Mouse (Mus musculus) adipocyte (in vitro differentiated cells): ENCODE measurements around the gene Snrpg.
A peak's percentile ranks its signal among the peaks of the same experiment; 100 is the strongest.
"Not testable (repeated sequence)": the region's sequence is repeated elsewhere in the genome, so short reads cannot be mapped to it uniquely, and the experiment has no call there.

Experiments
- DNase-seq: peaks from one replicate; pipeline ENCODE4 v3.0.0-alpha.2; 2016; ENCODE audit warnings: low spot score

The Snrpg gene

DNA sequence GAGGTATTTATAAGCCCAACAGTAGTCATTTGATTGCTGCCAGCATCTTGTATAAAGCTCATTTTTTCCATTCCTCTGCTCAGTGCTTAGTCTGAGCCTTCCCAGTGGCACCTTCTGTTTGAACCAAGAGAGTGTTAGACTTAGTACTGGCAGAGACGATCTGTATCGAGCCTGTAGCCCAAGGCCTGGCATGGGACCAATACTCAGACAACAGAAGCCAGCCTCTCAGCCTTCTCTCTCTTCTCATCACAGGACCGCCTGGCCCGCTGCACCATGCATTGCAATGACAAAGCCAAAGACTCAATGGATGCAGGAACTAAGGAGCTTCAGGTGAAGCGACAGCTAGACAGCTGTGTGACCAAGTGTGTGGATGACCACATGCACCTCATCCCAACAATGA is 2.6 kb upstream of the Snrpg start:
- no peak for DNase-seq

DNA sequence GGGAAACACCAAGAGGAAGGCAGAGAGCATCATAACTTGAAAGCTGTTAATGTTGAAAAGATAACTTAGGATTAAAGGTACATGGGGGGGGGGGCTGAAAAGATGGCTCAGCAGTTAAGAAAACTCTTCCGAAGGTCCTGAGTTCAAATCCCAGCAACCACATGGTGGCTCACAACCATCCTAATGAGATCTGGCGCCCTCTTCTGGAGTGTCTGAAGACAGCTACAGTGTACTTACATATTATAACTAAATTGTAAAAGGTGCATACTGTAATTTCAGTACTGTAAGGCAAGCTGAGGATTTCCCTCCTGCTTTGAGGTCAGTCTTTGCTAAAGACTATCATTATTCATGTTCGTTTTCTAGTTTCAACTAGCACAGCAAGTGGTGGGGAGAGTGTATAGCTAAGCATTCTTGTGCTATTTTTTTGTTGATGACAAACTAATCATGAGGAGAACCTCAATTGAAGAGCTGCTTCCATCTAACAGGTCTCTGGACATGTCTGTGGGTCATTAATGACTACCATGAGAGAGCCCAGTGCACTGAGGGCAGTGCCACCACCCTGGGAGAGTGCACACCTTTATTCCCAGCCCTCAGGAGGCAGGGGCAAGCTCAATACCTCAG is 901 bp upstream of the Snrpg start:
- DNase-seq, result peak; percentile 59

DNA sequence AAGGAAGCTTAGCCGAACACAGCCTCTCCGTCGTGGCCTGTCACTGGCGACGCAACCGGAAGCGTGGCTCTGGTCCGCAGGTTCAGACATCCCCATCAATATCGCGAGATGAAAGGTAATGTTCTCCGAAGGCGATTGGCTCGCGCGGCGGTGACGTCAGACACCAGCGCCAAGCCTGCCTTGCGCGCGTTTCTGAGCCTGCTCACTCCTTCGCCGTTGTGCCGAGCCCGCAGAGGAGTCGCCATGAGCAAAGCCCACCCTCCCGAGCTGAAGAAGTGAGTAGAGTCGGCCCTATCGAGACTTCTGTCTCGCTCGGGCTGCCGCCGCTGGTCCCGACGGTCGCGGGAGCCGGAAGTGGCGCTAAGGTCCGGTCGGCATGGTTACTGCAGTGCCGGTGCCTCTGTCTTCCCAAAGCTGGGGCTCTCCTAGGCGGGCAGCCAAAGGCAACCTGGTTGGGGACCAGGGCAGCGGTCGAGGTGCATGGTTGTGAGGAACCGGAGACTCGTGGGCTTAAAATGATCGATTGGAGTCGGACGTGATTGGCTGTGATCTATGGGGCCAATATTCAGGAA is 322 bp downstream of the Snrpg start:
- peak; percentile 97 for DNase-seq

DNA sequence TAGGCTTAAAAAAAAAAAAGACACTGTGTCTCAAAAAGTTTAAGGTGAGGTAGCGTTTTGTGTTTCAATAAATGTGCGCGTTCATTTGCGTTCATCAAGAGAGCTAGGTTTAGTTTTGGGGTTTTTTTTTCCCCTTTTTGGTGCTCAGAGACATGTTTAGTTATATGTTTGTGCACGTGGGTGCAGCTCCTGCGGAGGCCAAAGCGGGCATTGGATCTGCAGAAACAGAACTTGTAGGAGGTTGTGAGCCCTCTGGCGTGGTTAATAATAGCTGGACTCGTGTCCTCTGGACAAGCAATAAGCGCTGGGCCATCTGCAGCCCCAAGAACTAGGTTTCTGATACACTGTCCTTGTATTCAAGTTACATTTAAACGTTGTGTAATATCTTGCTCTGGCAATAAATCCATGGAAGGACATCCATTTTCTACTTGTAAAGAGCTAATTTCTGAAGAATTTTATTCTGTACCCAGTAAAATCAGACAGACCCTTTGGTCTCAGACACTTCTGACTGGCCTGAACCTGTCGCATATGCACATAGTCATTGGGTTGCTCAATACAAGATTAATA is 929 bp downstream of the Snrpg start:
- DNase-seq, result no peak

DNA sequence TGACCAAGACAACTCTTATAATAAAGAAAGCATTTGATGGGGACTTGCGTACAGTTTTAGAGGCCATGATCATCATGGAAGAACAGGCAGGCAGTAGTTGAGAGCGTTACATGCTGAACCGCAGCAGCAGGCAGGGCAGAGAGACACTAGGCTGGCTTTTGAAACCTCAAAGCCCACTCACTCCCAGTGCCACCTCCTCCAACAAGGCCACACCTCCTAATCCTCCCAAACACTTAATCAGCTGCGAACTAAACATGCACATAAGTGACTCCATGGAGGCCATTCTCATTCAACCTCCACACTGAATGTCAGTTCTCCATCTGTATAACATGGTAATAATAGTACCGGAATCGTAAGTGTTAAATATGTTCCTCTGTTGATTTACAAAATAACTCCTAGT is 2.5 kb downstream of the Snrpg start:
- DNase-seq, result no peak

DNA sequence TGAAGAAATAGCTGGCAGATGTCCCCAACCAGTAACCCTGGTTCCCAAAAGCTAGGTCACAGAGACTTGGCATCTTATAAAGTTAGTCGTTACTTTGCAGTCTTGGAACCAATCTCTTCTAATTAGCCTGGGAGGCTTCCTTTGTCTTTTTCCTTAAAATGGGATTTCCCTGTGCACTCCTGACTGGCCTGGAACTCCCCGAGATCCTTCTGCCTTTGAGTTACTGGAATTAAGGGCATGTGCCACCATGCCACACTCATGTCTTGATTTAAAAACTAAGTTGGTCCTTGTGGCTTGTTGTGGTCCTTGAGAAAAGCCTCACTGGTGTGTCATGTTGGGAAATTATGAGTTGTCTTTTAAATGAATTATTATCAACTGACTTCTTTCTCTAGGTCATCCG is 7.2 kb downstream of the Snrpg start:
- DNase-seq, result peak; percentile 49

DNA sequence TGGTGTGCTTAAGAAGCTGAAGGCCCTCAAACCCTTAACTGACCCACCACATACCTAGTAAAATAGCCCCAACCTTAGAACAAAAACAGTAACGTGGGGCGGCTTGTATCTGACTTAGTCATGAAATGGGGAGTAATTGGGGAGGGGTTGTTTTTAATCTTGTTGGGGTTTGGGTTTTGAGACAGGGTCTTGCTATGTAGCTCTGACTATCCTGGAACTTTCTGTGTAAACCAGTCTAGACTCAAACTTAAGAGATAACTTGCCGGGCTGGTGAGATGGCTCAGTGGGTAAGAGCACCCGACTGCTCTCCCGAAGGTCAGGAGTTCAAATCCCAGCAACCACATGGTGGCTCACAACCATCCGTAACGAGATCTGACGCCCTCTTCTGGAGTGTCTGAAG is 9.0 kb downstream of the Snrpg start:
- DNase-seq, result not testable (repeated sequence)

DNA sequence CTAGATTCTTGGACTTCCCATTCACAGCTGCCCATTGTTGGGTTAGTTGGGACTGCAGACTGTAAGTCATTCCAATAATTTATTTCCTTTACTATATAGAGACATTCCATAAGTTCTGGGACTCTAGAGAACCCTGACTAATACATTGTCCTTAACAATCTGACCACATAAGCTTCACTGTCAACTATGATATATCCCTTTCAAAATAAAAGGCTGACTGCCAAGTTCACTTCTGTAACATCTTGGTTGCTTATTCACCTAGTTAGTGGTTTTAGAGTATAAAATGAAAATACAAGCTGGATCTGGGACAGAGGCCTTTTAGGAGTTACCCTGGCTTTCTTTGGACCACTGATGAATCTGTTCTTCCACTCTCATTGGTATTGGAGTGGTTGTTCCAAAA is 11.4 kb downstream of the Snrpg start:
- no peak for DNase-seq

DNA sequence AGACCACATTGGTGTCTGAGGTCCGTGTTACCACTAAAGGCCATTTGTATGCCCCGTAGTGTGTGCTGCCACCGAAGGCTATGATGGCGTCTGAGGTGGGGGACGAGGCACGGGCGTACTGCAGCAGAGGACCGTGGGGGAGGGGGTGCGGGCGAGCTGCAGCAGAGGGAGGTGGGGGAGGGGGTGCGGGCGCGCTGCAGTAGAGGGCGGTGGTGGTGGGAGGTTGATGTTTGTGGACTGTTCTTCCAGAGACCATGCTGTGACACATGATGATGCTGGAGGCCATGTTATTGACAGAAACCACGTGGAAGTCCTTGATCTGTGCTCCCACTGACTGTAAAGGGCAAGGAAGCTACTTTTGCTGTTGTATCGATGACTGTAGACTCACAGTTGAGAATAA is 12.3 kb downstream of the Snrpg start:
- DNase-seq, result no peak

DNA sequence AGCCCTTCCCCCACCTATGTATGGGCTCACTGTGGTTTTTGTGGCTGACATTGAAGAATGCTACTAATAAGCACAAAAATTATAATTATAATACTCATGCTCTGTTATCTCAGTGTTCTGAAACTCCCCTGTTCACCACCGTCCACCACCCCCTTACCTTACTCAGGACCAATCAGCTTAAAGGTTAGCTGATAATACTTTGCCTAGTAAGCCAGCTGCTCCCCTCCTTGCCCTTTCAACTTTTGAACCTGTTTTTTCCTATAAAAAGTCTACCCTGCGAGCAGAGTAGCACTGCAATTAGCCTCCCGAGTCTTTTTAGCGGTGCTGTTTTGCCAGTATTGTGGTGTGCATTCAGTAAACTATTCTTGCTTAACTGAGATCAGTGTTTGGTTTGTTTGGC is 13.6 kb downstream of the Snrpg start:
- DNase-seq, result no peak

DNA sequence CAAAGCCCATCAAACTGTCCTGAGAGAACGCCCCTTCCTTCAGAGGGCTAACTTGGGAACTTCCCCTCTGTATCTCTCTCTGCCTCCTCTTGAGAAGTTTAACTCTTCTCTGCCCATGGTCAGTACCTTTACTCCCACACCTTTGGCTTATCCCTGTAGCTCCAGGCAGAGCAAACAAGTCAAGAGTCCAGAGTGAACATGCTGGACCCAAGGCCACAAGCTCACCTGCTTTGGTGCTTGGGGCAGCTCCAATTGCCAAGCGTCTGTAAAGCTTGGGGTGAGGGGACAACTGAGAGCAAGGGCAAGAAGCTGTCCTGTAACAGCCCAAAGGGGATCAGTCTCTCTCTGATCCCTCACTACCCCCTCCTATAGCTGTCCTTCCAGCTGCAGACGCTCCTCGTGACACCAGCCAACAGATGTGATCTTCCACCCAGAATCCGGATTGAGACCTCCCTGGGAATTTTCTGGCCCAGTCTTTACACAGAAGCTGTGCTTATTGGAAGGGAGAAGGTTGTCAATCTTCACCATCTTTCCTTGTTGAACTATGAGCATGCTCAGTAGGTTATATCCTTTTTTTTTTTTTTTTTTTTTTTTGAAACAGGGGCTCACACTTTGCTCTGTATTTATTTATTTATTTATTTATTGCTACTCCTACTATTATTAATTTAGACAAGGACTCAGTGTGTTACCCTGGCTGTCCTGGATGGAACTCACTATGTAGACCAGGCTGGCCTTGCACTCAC is 14.4 kb downstream of the Snrpg start:
- DNase-seq, result no peak

DNA sequence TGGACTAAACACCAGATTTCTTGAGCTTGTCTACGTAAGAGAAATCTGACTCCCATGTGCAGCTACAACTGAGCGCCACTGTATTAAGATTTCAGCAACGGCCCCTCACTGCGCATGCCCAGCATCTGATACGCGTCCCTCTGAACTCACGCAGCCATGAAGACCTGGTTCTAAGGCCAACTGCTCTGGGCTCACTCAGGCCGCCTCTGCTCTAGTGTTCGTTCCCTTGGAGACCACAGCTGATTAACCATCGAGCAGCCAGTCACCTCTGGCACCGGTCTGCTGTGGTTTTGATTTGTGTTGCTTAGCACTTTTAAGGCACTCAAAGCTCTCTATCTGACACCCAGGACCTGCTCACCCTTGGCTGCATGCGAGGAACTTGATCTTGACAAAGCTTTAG is 16.2 kb downstream of the Snrpg start:
- DNase-seq, result no peak

DNA sequence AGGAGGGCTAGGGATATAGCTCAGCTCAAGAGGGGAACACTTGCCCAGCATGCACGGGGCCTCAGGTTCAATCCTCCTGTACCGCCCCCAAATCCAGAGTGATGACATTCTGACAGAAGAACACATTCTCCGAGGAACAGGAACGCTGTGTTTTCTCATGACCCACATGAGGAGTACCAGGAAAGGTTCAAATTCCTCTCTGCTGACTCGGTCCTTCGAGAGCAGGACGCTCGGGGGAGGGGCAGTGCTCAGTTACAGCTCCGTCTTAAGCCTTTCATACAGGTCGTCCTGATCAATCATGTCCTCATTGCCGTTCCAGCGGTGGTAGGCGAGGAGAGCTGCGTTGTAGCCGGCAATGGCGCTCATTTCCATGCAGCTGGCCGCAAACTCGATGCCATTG is 17.4 kb downstream of the Snrpg start:
- no peak for DNase-seq

DNA sequence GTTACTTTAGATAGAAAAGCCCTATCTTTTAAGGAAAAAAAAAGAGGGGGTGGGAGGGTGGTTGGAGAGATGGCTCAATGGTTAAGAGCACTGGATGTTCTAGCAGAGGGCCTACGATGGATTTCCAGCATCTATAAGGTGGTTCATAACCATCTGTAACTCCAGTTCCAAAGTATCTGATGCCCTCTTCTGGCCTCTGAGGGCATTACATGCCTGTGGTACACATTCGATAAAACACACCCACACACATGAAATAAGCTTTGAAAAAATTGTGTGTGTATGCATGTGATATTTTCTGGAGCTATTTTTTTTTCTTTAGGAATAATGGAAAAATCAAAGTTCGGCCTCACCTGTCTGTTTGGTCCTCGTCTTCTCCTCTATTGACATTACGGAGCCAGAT is 20.2 kb downstream of the Snrpg start:
- no peak for DNase-seq

DNA sequence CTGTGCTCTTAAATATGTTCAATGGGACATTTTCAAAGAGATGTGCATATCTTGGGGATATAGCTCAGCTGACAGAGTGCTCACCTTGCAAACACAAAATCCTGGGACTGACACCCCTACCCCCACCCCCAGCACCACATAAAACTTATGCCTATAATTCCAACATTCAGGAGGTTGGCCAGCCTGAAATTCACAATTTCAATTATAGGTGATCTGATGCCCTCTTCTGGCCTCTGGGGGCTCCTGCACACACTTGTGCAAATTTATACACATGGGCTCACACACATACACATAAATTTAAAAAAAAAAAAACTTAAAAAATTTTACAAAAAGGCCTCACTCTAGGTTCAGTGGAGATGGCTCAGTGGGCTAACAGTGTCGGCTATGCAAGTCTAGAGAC is 22.1 kb downstream of the Snrpg start:
- DNase-seq, result no peak

DNA sequence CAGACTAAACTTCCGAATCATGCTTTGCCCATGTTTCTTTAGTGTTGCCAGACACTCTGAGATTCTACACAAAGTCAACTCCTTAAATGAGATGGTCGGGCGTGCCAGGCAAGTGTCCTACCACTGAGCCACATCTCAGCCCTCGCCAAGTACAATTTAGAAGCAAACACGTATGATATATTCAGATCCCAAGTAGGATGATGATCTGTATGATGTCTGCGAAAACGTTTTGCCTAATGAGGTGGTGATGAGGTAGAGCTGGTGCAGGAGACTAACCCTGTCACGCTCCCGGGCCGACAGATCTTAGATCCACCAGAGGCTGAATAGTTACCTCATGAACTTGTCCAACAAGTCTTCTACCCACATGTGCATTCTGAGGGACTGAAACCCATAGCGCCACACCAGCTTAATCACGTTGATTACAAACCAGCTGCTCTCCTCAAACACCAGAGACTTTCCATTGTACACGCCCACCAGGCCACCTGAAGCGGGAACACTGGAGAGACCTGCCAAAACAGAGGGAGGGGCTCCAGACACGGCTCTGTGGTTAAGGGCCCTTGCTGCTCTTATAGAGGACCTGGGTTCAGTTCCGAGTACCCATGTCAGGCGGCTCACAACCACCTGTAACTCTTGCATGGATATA is 23.1 kb downstream of the Snrpg start:
- DNase-seq, result no peak

DNA sequence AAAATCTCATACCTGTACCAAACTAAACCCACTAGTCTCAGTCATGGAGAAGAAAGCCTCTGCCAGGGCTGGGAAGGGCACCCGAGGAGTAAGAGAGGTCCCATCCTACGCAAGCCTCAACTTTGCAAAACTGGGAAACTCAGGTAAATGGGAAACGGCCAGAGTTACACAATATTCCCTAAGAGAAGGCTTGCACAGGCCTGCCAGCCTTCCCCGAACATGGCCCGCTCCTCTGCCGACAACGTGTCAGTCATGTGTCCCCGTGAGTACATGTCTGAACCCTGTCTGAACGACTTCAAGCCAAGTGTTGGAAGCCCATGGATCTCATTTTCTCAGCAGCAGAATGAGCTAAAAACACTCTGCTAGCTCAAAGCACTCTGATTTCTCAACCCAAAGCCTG is 23.9 kb downstream of the Snrpg start:
- no peak for DNase-seq

DNA sequence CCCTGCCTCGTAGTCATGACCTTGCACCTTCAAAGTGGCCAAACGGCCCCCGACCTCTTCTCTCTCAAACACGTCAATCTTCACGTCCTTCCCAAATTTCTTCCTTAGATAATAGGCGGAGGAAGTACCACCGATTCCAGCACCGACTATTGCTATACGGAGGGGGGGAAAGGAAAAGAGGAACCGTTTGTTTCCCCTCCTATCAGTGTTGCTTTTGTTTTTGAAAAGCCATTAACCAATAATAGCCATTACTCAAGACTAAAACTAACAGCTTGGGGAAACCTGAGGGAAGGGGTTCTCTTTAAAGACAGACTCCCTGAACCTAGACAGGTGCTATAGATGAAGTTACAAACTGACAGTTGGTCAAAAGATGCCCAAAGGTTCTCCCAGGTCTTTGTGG is 24.9 kb downstream of the Snrpg start:
- DNase-seq, result no peak

DNA sequence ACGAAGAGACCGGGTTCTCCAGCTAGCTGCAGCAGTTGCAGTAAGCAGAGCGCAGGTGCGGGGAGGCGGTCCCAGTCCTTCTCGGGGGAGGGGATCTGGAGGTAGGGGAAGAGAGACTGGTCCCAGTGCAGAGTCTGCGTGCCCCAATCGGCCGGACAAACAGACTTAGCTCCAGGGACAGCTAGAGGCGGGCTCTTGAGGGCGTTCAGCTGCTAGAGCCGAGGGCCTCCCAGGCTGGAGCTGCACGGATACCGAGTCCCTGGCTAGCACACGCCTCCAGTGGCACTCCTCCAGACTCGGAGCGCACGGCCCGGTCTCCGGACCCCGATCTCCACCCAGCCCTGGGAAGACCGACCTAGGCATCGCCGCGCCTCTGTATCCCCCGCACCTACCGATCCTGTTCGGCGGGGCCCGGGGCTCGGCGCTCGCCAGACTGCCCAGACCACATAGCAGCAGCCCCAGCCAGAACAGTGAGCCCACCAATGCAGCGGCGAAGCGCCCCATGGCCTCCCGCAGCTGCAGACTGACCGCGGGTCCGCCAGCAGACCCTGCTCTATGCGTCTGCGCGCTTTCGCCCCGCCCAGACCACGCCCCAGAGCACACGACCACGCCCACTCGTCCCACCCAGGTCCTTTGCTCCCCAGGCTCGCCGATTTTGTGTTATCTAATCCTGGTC is 25.6 kb downstream of the Snrpg start, which contains the start of gene Pcyox1:
Gene Pcyox1, minus strand, starts transcription at position 574 of the 676 bp plus-strand sequence.
- peak; percentile 88 for DNase-seq

DNA sequence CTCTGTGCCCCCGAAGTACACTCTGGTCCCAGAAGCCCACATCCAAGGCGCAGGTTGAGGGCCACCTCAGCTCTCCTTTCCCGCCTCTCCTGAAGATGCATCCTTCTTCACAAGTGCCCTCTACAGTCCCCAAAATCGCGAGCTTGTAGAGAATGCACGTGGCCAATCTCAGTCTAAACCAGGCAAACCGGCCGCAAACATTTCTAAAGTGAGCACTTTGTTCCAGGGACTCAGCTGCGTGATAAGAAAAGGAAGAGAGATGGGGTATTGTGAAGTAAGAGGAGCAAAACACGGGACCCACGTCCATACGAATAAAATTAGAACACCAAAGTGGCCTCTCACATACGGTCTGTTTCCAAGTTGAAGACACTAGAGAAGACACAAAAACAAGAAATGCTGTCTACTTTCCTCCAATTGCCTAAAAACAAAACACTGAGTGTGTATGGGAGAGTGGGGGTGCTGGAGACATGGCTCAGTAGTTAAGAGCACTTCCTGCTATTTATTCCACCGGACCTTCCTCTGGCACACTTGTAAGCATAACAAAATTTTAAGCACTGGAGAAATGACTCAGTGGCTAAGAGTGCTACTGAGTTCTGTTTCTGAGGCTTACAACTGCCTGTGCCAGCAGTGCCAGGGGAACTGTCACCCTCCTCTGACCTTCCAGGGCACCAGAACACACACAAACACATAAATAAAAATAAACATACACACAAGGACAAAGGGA is 26.3 kb downstream of the Snrpg start:
- peak; percentile 59 for DNase-seq

DNA sequence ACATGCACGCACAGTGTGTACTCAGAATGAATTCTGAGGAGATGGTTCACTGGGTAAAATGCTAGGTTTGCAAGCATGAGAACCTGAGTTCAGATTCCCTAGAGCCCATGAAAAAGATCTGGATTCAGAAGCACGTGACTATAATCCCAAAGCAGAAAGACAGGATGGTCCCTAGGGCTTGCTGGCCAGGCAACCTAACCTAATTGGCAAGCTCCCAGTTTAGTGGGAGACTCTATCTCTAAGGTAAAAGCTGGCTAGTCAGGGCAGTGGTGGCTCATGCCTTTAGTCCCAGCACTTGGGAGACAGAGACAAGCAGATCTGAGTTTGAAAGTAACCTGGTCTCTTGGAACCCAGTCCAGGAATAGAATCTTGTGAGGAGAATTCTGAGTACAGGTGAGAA is 27.9 kb downstream of the Snrpg start:
- peak; percentile 62 for DNase-seq

DNA sequence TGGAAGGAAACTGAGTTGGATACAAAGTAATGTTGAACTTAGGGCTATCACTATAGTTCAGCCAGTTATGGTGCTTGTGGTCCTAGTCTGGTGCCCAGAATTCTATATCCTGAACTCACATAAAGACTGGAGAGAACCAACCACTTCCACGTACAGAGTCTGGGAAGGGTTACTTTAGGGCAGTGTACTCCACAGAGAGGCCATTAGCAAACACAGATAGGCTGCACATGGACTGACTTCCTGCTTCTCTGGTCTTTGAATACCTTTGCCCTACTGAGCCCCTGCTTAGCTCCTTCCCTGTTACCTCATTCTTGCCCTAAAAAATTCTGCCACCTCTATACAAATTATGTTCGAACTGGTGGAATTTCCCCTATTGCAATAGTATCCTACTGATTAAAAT is 28.9 kb downstream of the Snrpg start:
- peak; percentile 51 for DNase-seq
